Mouse (Mus musculus): ENCODE measurements around the gene Dok1. TPM values are rescaled to one million over a fixed set of nuclear protein-coding genes. Genes with fewer than 3 reads are reported as not detected.

The Dok1 gene
- polyA plus RNA-seq, 1 experiment from 2014 or later, result 8.8 TPM

DNA sequence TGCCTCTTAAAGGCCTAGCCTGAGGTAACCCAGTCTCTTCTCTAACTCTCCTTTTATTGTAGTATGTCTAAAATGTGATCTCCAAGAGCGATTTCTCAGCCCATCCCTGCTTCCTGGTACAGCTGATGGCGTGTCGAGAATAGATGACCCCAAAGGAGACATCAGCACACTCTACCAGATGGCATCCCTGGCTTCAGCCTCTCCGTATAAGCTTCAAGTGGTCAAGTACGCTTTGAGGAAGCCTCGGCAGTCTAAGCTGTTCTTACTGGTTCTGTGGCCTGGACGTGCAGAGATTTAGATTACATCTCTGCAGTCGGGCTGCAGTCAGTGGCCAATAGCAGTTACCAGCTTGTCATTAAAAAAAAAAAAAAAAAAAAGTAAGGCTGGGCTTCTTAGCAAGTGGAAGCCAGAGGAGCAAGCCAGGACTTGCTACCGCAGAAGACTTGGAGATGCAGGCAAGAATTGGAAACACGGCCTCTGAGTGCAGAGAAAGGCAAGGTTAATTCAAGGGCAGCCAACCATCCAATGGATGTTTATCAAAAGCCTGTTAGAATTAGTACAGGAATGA is 27.7 kb downstream of the Dok1 start:
- Histone ChIP-seq H3K27ac (replicated peaks) (no peak overlapping the region), H3K4me1 (peaks cover 6% of the 10 kb centered on the region), H3K4me3 (no peak overlapping the region), H3K9me3 (replicated peaks) (no peaks in the 10 kb centered on the region), H3K36me3 (no peaks in the 10 kb centered on the region), H3K27me3 (ENCODE audit: low read depth, poor library complexity, severe bottlenecking) (no peaks in the 10 kb centered on the region)
- 80% methylated on average over 10 of the region's 10 CpGs for WGBS
- no peak for DNase-seq (ENCODE audit: low spot score)

- H3K27ac ChIP-seq (replicated peaks), result no peak overlapping the region
- no peaks in the 10 kb centered on the region for H3K36me3 ChIP-seq
- WGBS, result 70% methylated on average over 7 of the region's 7 CpGs
- DNase-seq (ENCODE audit: low spot score), result no peak
- H3K4me3 ChIP-seq, result no peak overlapping the region
- H3K27me3 ChIP-seq (ENCODE audit: low read depth, poor library complexity, severe bottlenecking), result peaks cover 5% of the 10 kb centered on the region; the same call in 1 of the 2 replicates
- H3K4me1 ChIP-seq, result peaks cover 6% of the 10 kb centered on the region
- no peaks in the 10 kb centered on the region for H3K9me3 ChIP-seq (replicated peaks)
These were observed 28.4 kb downstream of the Dok1 start for GRCm38 (mm10) chr6:83004872-83005271.

GRCm38 (mm10) chr6:83004309-83004708 is 29.0 kb downstream of the Dok1 start:
- H3K27me3 ChIP-seq (ENCODE audit: low read depth, poor library complexity, severe bottlenecking), result peaks cover 10% of the 10 kb centered on the region; the same call in 1 of the 2 replicates
- no peak overlapping the region for H3K4me3 ChIP-seq
- WGBS, result 76% methylated on average over 2 of the region's 2 CpGs
- H3K9me3 ChIP-seq (replicated peaks), result no peaks in the 10 kb centered on the region
- H3K36me3 ChIP-seq, result no peaks in the 10 kb centered on the region
- DNase-seq (ENCODE audit: low spot score), result no peak
- peaks cover 6% of the 10 kb centered on the region for H3K4me1 ChIP-seq
- 0 out of 2 replicates have a peak overlapping the region, but pooled peaks have one; percentile 23 for H3K27ac ChIP-seq (replicated peaks)

- 91% methylated on average over 5 of the region's 5 CpGs for WGBS
- no peak for DNase-seq (ENCODE audit: low spot score)
- Histone ChIP-seq H3K36me3 (no peaks in the 10 kb centered on the region), H3K9me3 (replicated peaks) (no peaks in the 10 kb centered on the region), H3K4me1 (peaks cover 6% of the 10 kb centered on the region), H3K27me3 (ENCODE audit: low read depth, poor library complexity, severe bottlenecking) (peaks cover 10% of the 10 kb centered on the region; the same call in 1 of the 2 replicates), H3K4me3 (no peak overlapping the region), H3K27ac (replicated peaks) (no peak overlapping the region)
These were observed 29.4 kb downstream of the Dok1 start for GRCm38 (mm10) chr6:83003850-83004249.

DNA sequence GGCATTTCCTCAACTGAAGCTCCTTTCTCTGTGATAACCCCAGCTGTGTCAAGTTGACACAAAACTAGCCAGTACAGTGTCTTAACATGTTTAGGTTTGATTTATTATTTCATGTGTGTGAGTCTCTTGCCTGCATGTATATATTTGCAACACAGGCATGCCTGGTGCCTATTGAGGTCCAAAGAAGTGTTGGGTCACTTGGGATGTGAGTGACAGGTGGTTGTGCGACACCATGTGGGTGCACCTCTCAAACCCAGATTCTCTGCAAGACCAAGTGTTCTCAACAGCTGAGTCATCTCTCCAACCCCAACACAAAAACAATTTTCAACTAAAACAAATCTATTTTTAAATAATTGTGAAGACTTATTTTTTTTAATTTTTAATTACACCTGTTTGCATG is 30.2 kb downstream of the Dok1 start:
- no peaks in the 10 kb centered on the region for H3K9me3 ChIP-seq (replicated peaks)
- WGBS, result 91% methylated on average over 1 of the region's 1 CpGs
- H3K4me3 ChIP-seq, result no peak overlapping the region
- H3K27me3 ChIP-seq (ENCODE audit: low read depth, poor library complexity, severe bottlenecking), result peaks cover 10% of the 10 kb centered on the region; the same call in 1 of the 2 replicates
- H3K36me3 ChIP-seq, result no peaks in the 10 kb centered on the region
- no peak for DNase-seq (ENCODE audit: low spot score)
- H3K27ac ChIP-seq (replicated peaks), result no peak overlapping the region
- peaks cover 6% of the 10 kb centered on the region for H3K4me1 ChIP-seq

GRCm38 (mm10) chr6:82999986-83000385 is 33.3 kb downstream of the Dok1 start:
- DNase-seq (ENCODE audit: low spot score), result no peak
- WGBS, result 73% methylated on average over 8 of the region's 8 CpGs

DNA sequence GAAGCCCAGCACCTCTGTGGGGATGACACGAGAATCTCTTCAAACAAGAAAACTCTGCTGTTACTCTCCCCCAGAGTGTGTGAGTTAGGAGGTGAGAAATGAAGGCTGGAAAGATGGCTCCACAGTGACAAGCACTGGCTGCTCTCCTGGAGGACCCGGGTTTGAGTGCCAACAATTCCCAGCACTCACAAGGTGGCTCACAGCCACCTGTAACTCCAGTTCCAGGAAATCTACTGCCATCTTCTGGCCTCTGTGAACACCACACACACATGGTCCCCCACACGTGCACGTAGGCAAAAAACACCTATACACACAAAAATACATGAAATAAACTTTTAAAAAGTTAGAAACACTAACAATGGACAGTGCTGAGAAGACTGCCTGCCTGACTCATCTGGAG is 34.9 kb downstream of the Dok1 start:
- DNase-seq (ENCODE audit: low spot score), result no peak
- Histone ChIP-seq H3K4me3 (no peak overlapping the region), H3K27me3 (ENCODE audit: low read depth, poor library complexity, severe bottlenecking) (peaks cover 21% of the 10 kb centered on the region), H3K36me3 (no peaks in the 10 kb centered on the region), H3K27ac (replicated peaks) (no peak overlapping the region), H3K9me3 (replicated peaks) (no peaks in the 10 kb centered on the region), H3K4me1 (peaks cover 14% of the 10 kb centered on the region)
- WGBS, result 72% methylated on average over 4 of the region's 4 CpGs

More at GRCm38 (mm10) chr6:82999986-83000385, 33.3 kb downstream of the Dok1 start:
- Histone ChIP-seq H3K27ac (replicated peaks) (no peak overlapping the region), H3K9me3 (replicated peaks) (no peaks in the 10 kb centered on the region), H3K4me3 (no peak overlapping the region), H3K27me3 (ENCODE audit: low read depth, poor library complexity, severe bottlenecking) (peaks cover 21% of the 10 kb centered on the region), H3K4me1 (peaks cover 17% of the 10 kb centered on the region), H3K36me3 (no peaks in the 10 kb centered on the region)

DNA sequence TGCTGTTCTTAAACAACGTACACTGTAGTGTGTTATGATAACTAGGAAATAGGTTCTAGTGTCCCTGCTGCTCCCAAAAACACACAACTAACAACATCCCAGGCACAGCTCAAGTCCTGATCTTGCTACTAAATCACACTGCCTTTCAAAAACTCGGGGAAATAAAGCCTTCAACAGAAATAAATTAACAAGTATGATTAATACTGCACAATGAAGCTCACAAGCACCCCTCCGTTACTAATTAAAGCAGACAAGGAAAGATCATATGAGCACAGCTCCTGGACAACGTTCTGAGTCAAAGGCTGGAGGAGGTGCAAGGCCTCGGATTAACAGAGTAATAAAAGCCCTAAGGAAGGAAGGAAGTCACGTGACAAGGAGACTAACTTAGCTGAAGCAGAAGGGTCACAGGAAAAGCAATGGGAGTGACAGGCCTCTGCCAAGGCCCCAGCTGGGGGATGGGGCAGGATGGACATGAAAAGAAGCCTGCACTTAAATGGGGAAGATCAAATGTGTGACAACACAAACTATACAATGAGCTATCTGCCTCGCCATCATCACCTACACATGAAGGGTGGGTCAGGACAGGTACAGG is 35.7 kb downstream of the Dok1 start:
- Histone ChIP-seq H3K27ac (replicated peaks) (no peak overlapping the region), H3K4me3 (no peak overlapping the region), H3K9me3 (replicated peaks) (no peaks in the 10 kb centered on the region), H3K36me3 (no peaks in the 10 kb centered on the region), H3K4me1 (peaks cover 14% of the 10 kb centered on the region), H3K27me3 (ENCODE audit: low read depth, poor library complexity, severe bottlenecking) (peaks cover 21% of the 10 kb centered on the region)
- no peak for DNase-seq (ENCODE audit: low spot score)
- WGBS, result 59% methylated on average over 7 of the region's 7 CpGs

DNA sequence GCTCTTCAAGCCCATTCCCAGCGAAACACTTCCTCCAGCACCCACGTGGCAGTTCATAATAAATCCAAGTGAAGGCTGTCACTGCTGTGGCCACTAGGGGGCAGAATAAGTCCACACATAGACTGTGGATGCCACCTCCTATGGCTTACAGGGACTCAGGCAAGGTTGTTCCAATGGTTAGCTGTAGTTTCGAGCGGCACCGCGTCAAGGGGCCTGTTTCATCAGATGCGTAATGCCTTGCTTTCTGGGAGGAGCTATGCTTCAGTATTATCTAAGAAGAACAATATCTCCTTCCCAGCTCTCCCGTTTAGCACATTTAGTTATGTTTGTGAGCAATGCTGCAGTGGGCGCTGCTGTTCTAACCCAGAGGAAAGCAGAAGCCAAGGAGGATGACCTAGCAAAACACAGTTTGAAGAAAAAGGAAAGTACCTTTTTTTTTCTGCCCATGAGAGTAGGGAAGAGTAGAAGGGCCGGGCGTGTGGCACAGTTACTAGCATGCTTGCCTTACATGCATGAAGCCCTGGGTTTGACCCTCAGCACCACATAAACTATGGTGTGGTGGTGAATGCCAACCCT is 36.4 kb downstream of the Dok1 start:
- Histone ChIP-seq H3K9me3 (replicated peaks) (no peaks in the 10 kb centered on the region), H3K27ac (replicated peaks) (no peak overlapping the region; the same call in 1 of the 2 replicates), H3K4me3 (peak overlapping the region; percentile 26; the same call in 1 of the 2 replicates), H3K27me3 (ENCODE audit: low read depth, poor library complexity, severe bottlenecking) (peaks cover 21% of the 10 kb centered on the region), H3K36me3 (no peaks in the 10 kb centered on the region), H3K4me1 (peaks cover 14% of the 10 kb centered on the region)
- peak; percentile 91 for DNase-seq (ENCODE audit: low spot score)
- WGBS, result 16% methylated on average over 11 of the region's 11 CpGs

DNA sequence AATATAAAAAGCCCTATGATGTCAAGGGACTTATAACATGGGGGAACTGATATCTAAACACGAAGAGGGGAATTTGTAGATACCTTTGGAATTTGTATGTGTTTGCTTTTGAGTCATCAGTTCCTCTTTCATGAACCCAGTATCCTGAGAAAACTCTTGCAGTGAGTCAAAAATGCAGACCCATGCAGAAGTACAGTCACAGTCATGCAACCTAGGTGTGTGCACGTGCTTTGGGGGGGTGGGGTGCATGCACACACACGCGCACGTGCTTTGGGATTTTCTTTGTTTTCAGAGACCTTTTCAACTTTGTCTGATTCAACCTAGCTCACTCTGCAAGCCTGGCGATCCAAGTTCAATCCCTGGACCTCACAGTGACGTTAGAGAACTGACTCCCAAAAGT is 38.9 kb downstream of the Dok1 start:
- H3K9me3 ChIP-seq (replicated peaks), result no peaks in the 10 kb centered on the region
- no peak overlapping the region for H3K4me3 ChIP-seq
- WGBS, result 82% methylated on average over 7 of the region's 7 CpGs
- peaks cover 11% of the 10 kb centered on the region; the same call in 1 of the 2 replicates for H3K27me3 ChIP-seq (ENCODE audit: low read depth, poor library complexity, severe bottlenecking)
- H3K27ac ChIP-seq (replicated peaks), result no peak overlapping the region
- H3K4me1 ChIP-seq, result peaks cover 14% of the 10 kb centered on the region
- DNase-seq (ENCODE audit: low spot score), result no peak
- no peaks in the 10 kb centered on the region for H3K36me3 ChIP-seq

DNA sequence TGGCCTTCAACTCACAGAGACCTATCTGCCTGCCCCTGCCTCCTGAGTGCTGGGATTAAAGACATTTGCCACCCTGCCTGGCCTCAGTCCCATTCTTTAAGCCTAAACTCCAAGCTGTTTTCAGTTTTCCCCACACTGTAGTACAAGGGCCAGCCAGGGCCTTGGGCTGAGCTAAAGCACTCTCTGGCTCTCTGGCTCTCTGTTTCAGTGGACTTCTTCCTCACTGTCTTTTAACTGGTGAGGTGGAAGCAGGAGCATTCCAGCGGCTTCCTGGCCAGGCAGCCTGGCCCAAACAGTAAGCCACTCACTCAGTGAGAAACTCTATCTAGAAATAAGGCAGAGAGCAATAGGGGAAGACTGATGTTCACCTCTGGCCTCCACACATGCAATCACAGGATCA is 39.6 kb downstream of the Dok1 start:
- Histone ChIP-seq H3K9me3 (replicated peaks) (no peaks in the 10 kb centered on the region), H3K27ac (replicated peaks) (no peak overlapping the region), H3K4me3 (no peak overlapping the region), H3K27me3 (ENCODE audit: low read depth, poor library complexity, severe bottlenecking) (peaks cover 11% of the 10 kb centered on the region; the same call in 1 of the 2 replicates), H3K36me3 (no peaks in the 10 kb centered on the region), H3K4me1 (peaks cover 14% of the 10 kb centered on the region)
- DNase-seq (ENCODE audit: low spot score), result no peak
- WGBS, result 39% methylated on average over 1 of the region's 1 CpGs

DNA sequence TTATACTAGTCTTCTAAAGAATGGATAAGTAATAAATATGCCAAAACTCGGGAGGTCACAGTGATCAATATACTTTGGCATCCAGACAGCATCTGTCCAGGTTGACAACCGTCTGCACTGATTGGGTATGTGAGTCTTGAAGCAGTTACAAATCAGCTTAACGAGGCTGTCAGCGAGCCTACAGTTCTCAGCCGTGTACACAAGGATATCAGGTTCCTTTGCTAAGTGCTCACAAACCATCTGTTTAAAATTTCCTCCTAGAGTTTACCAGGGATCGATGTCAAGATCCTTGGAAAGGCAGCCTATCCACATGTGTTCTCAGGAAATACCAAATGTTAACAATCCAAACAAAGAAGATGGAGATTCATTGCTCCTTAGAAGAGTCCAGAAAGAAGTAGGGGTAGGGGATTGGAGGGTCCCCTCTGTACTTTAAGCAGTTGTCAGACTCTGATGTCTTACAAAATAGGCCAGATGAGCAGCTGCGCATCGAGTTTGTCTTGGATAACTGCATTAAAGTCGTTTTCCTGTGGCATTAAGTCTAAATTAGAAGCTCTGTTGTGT is 45.8 kb downstream of the Dok1 start:
- Histone ChIP-seq H3K4me1 (no peaks in the 10 kb centered on the region), H3K9me3 (replicated peaks) (no peaks in the 10 kb centered on the region), H3K27ac (replicated peaks) (no peak overlapping the region), H3K36me3 (no peaks in the 10 kb centered on the region), H3K27me3 (ENCODE audit: low read depth, poor library complexity, severe bottlenecking) (no peaks in the 10 kb centered on the region), H3K4me3 (no peak overlapping the region)
- WGBS, result 61% methylated on average over 9 of the region's 9 CpGs
- DNase-seq (ENCODE audit: low spot score), result no peak
